Mouse (Mus musculus) cerebellum, adult 2 months (tissue): ENCODE results near the gene Rnf128. TPM values are rescaled to one million over a fixed set of nuclear protein-coding genes. Genes with fewer than 3 reads are reported as not detected.

ENCODE experiments used
- DNase-seq, 2 experiments: peaks; one replicate each; pipeline ENCODE4 v3.0.0; 2021
- H3K27ac ChIP-seq: fragments of 200-500 bp; 2 replicates; pipeline ENCODE4 v1.5.1; 2012; ENCODE audit warnings: low read length, control low read depth, inconsistent platforms; ENCODE audit not compliant: insufficient read depth
- H3K27me3 ChIP-seq: fragments of 200-500 bp; 2 replicates; pipeline ENCODE4 v1.6.1; 2012; ENCODE audit warnings: inconsistent platforms, mild to moderate bottlenecking, low read length, moderate library complexity; ENCODE audit not compliant: control insufficient read depth, insufficient read depth
- H3K4me1 ChIP-seq: fragments of 200-500 bp; 2 replicates; pipeline ENCODE4 v1.6.1; 2011; ENCODE audit warnings: low read length; ENCODE audit not compliant: control insufficient read depth, insufficient read depth
- H3K4me3 ChIP-seq: fragments of 200-500 bp; replicated peaks from 2 replicates; pipeline ENCODE3; 2011; ENCODE audit warnings: mild to moderate bottlenecking, low read depth, low read length, control low read depth; ENCODE audit not compliant: insufficient read depth
- CTCF ChIP-seq: fragments of 200-500 bp; IDR thresholded peaks from 2 replicates; pipeline ENCODE4 v1.5.1; 2011; ENCODE audit warnings: low read depth, mild to moderate bottlenecking, control low read depth, low read length, moderate library complexity, borderline replicate concordance; ENCODE audit not compliant: insufficient read depth
- POLR2A ChIP-seq: fragments of 200-500 bp; IDR thresholded peaks from 2 replicates; pipeline ENCODE4 v1.6.1; 2011; ENCODE audit warnings: low read length, control low read depth, borderline replicate concordance; ENCODE audit not compliant: insufficient read depth
- WGBS: fragments of 180-500 bp; shearing (Covaris S2); methylation state at CpG from one replicate; pipeline ENCODE4 v1.1.7; 2018; 5-methylcytosine and 5-hydroxymethylcytosine counted together
- polyA plus RNA-seq: library from polyadenylated mRNA; depleted of rRNA; stranded (reverse); fragments of >200 nt; gene quantifications from 2 replicates; pipeline ENCODE4 v1.2.3, GENCODE M21; 2012

Gene Rnf128
- polyA plus RNA-seq, 1 experiment: 15.7 TPM

DNA sequence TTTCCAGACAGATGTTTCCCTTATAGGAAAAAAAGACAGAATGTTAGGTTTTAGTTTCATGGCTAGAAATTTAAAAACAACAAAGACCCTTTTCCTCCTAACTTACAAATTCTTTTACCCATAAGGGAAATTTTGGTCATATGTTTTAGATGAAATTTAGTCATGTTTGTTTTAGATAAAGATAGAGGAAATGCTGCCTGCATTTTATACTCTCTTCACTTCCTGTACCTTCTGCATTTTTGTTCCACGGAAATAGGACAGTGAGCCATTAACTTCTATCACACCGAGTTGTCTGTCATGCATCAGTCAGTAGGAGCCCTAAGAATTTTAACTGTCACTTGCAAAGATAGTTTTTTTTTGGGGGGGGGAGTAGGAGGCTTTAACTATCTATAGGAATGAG is 76.6 kb downstream of the Rnf128 start:
- 81% methylated on average over 2 of the region's 2 CpGs for WGBS
- Histone ChIP-seq H3K27ac (no peak overlapping the region), H3K4me1 (no peaks in the 10 kb centered on the region), H3K27me3 (no peaks in the 10 kb centered on the region), H3K4me3 (no peak overlapping the region)
- no peak for TF ChIP-seq CTCF
- TF ChIP-seq POLR2A: no peak
- DNase-seq: no peak

DNA sequence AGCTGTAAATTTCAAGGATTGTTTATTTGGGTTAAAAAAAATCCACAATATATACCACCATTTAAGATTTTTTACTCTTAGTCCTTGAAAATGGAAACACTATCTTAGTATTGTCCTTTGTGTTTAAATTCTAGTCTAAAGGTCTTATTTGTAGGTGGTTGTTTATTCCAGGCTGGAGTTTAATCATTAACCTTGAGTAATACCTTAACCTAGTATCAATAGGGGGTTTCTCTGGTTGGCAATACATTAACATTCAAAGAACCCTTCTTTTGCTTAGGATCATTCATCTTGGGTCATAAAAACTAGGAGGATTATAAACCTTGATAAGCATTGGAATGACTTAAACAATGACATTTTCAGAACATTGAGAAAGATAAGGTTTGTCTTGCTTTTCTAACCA is 77.3 kb downstream of the Rnf128 start:
- DNase-seq: no peak
- H3K4me1 ChIP-seq: no peaks in the 10 kb centered on the region
- H3K27me3 ChIP-seq: no peaks in the 10 kb centered on the region
- TF ChIP-seq CTCF: no peak
- no peak for TF ChIP-seq POLR2A
- no peak overlapping the region for H3K27ac ChIP-seq
- no peak overlapping the region for H3K4me3 ChIP-seq

DNA sequence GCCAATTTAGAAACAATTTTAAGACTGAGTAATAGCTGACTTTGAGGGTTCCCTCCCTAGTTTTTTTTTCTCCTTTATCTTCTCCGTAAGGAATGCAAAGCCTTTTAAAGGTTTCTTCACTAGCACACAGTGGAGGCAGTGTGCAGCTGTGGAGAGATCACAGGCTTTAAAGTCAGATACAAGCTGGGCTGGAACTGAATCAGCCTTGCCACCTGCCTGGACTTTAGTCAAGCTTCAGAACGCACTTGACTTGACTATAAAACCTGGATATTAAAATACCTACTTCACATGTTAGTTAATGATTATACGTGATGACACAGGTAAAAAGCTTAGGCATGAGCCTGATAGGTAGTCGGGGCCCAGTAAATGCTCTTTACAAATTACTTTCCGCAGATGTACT is 89.1 kb downstream of the Rnf128 start:
- TF ChIP-seq CTCF (no peak), POLR2A (no peak)
- no peaks in the 10 kb centered on the region for H3K27me3 ChIP-seq
- WGBS: 80% methylated on average over 5 of the region's 5 CpGs

DNA sequence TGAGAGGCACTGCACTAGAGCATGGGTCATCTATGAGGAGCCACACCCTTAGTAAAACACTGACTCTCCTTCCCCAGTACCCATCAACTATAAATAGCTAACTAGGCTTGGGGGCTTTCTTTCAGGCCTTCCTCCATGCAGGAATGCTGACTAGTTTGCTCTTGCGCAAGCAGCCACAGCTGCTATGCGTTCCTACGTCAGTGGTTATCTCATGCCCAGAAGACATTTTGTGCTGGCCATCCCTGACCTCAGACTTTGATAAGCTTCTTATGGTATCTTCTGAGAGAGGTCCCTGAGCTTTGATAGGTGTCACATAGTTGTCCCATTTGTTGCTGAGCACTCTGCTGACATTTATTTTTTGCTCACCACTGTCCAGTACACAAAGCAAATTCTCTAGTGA is 90.2 kb downstream of the Rnf128 start:
- no peak for TF ChIP-seq POLR2A
- no peak for TF ChIP-seq CTCF
- 96% methylated on average over 3 of the region's 3 CpGs for WGBS
- no peaks in the 10 kb centered on the region for H3K4me1 ChIP-seq

More for the DNA sequence above, 89.1 kb downstream of the Rnf128 start:
- Histone ChIP-seq H3K4me3 (no peak overlapping the region), H3K27ac (no peak overlapping the region), H3K4me1 (no peaks in the 10 kb centered on the region)
- DNase-seq: no peak

DNA sequence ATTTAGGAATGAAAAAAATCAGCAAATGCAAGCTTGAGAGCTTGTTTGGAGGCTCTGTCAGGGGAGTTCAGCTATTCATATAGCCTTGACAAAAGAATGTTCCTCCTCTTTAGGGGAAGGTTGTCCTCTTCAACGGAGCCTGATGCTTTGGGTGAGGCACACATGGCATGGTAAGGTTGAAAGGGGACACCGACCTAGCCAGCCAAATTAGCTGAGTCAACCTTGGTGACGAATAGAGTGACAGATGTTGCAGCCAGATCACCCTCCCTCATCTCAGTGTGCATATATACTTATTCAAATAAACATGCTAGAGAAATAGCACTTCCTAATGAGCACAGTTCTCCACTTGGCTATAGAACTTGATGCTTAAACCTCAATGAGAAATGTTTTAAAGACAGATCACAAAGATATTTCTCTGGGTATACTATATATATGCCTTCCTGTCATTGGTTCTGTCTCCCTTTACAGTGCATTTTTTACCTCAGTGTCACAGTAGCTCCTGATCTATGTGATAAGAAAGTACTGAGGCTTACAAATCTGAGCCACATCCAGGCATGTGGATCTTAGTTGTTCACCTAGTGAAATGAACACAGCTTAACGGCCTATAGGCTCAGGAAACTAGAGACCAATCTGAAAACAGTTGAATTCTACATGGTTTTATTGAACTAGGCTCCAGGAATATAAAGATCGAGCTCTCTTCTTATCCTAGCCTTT is 91.4 kb downstream of the Rnf128 start:
- H3K27ac ChIP-seq: no peak overlapping the region
- WGBS: 53% methylated on average over 5 of the region's 5 CpGs
- no peak for TF ChIP-seq CTCF
- no peak for TF ChIP-seq POLR2A
- DNase-seq: no peak
- H3K4me3 ChIP-seq: no peak overlapping the region
- no peaks in the 10 kb centered on the region for H3K4me1 ChIP-seq
- H3K27me3 ChIP-seq: no peaks in the 10 kb centered on the region

More for the DNA sequence above, 90.2 kb downstream of the Rnf128 start:
- no peaks in the 10 kb centered on the region for H3K27me3 ChIP-seq
- H3K4me3 ChIP-seq: no peak overlapping the region
- DNase-seq: no peak
- H3K27ac ChIP-seq: no peak overlapping the region

DNA sequence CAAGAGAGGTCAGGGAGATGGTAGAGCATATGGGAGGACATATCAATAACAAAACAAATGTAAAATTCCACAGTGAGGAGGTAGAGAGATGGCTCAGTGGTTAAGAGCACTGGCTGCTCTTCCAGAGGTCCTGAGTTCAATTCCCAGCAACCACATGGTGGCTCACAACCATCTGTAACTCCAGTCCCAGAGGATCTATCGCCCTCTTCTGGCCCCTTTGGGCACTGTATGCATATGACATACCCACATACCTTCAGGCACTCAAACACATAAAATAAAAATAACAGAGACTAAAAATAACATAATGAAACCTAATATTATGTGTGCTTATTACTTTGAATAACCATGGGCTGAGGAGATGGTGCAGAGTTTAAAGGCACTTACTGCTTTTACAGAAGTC is 99.0 kb downstream of the Rnf128 start:
- Histone ChIP-seq H3K4me1 (no peaks in the 10 kb centered on the region), H3K27me3 (no peaks in the 10 kb centered on the region), H3K27ac (no peak overlapping the region), H3K4me3 (no peak overlapping the region)
- 54% methylated on average over 1 of the region's 1 CpGs for WGBS
- DNase-seq: no peak
- TF ChIP-seq CTCF (no peak), POLR2A (no peak)

DNA sequence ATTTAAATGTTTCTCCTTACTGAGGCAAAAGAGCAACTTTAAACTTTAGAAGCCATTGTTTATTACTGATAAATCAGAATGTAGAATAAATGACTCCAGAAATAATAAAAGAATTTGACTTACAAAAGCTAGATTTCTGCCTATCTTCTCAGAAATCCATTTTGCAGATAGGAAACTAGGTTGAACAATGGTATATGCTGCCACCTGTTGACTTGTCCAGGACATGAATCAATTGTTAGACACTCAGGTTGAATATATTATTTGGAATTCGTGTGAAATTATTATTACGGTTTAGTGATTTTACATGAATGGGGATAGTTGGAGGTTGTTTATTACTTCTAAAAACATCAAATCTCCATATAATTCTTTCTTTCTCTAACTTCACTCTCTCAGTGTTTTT is 102.7 kb downstream of the Rnf128 start:
- DNase-seq: no peak
- no peak overlapping the region for H3K27ac ChIP-seq
- no peak for TF ChIP-seq CTCF
- no peak for TF ChIP-seq POLR2A
- 48% methylated on average over 2 of the region's 2 CpGs for WGBS
- H3K4me1 ChIP-seq: no peaks in the 10 kb centered on the region
- no peaks in the 10 kb centered on the region for H3K27me3 ChIP-seq
- H3K4me3 ChIP-seq: no peak overlapping the region

DNA sequence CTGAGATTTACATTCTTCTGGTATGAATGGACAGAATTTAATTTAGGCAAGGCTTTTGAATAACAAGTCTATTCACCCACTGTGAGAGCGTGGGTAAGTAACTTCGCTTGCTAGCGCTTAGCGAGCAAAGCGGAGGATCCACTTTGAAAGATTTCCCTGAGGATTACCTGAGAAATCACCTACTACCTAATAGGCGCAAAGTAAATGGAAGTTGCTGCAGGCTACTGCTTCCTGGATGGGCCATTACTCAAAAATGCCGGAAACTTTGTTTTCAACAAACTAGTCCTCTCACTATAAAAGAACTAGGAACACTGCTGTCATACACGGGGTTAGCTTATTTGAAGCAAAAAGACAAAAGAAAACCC is 121.3 kb downstream of the Rnf128 start:
- Histone ChIP-seq H3K27me3 (no peaks in the 10 kb centered on the region; the same call in 1 of the 2 replicates), H3K4me3 (peak overlapping the region; percentile 98), H3K4me1 (no peaks in the 10 kb centered on the region), H3K27ac (no peak overlapping the region)
- 13% methylated on average over 8 of the region's 8 CpGs for WGBS
- TF ChIP-seq POLR2A: no peak
- TF ChIP-seq CTCF: no peak
- DNase-seq: no peak
